In the genomic region with DNA sequence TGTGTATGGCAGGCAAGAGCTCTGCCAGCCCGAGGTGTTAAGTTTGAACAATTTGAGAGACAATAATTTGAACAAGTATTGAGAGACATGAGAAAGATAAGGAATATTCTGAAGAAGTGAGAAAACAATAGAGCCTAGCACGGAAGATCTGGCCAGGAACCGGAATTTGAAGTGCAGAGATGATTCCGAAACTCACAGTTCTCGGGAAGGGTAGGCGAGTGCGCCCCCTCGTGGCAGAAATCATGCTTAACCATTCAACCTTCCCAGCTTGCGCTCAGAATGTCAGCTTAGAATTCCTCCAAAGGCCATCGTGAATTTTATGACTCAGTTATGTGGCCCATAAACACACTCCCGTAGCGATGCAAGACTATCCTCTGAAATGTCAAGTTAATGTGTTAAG, we compare ENCODE assay signal across 8 mouse cellular contexts. TPM values are rescaled to one million over a fixed set of nuclear protein-coding genes. Genes with fewer than 3 reads are reported as not detected.
DNase-seq lines count a peak whose midpoint lies in the region; ATAC-seq and TF ChIP-seq lines count a peak whose summit lies in the region.

No protein-coding gene starts in this region.

- WGBS in heart, adult 2 months, result 2% methylated on average over 12 of the region's 12 CpGs
- WGBS in kidney, adult 2 months, result 1% methylated on average over 12 of the region's 12 CpGs
- 3% methylated on average over 12 of the region's 12 CpGs for WGBS in limb, embryonic 12.5 days
- WGBS in midbrain, embryonic 15.5 days, result 2% methylated on average over 12 of the region's 12 CpGs

- DNase-seq in cerebellum, adult 11 months, result peak; percentile 82
- DNase-seq in embryo, embryonic 9.5 days (ENCODE audit: extremely low spot score), result peak; percentile 81
- peak; percentile 83 to 90 for DNase-seq in heart, adult 2 months
- peak; percentile 87 for DNase-seq in kidney, adult 2 months
- peak; percentile 68 for DNase-seq in spleen, adult 12 weeks (ENCODE audit: low spot score)

- no peaks in the 10 kb centered on the region for H3K4me1 ChIP-seq in heart, adult 2 months (ENCODE audit: control insufficient read depth, insufficient read depth, low read length)
- peaks cover 4% of the 10 kb centered on the region; the same call in 1 of the 2 replicates for H3K4me1 ChIP-seq in kidney, adult 2 months (ENCODE audit: control insufficient read depth, insufficient read depth, low read length)
- H3K4me1 ChIP-seq in limb, embryonic 12.5 days (replicated peaks), result peaks cover 4% of the 10 kb centered on the region
- peaks cover 7% of the 10 kb centered on the region for H3K4me1 ChIP-seq in midbrain, embryonic 15.5 days

- no peaks in the 10 kb centered on the region for H3K27me3 ChIP-seq in heart, adult 2 months (ENCODE audit: control insufficient read depth, insufficient read depth, low read length)
- H3K27me3 ChIP-seq in kidney, adult 2 months (replicated peaks; ENCODE audit: control insufficient read depth, insufficient read depth, low read length), result no peaks in the 10 kb centered on the region
- peaks cover 30% of the 10 kb centered on the region for H3K27me3 ChIP-seq in limb, embryonic 12.5 days
- H3K27me3 ChIP-seq in midbrain, embryonic 15.5 days (replicated peaks), result peaks cover 29% of the 10 kb centered on the region

- peak; percentile 69; the same call in 1 of the 2 replicates for TF ChIP-seq EP300 in heart, adult 2 months (IDR thresholded peaks at IDR 0.05; ENCODE audit: insufficient read depth, low read depth, low read length)

- H3K27ac ChIP-seq in heart, adult 2 months, result peak overlapping the region; percentile 3; the same call in 1 of the 2 replicates
- H3K27ac ChIP-seq in kidney, adult 2 months (ENCODE audit: insufficient read depth, low read depth, low read length), result no peak overlapping the region
- H3K27ac ChIP-seq in limb, embryonic 12.5 days, result no peak overlapping the region
- no peak overlapping the region for H3K27ac ChIP-seq in midbrain, embryonic 15.5 days

- 0 out of 2 replicates have a peak, but pooled peaks cover 1% of the 10 kb centered on the region for H3K79me2 ChIP-seq in heart, adult 2 months (replicated peaks; ENCODE audit: control insufficient read depth, insufficient read depth, low read length)

- no peak overlapping the region for H3K9ac ChIP-seq in heart, adult 2 months (ENCODE audit: low read depth, low read length)
- H3K9ac ChIP-seq in limb, embryonic 12.5 days (replicated peaks), result no peak overlapping the region
- 0 out of 2 replicates have a peak overlapping the region, but pooled peaks have one; percentile 7 for H3K9ac ChIP-seq in midbrain, embryonic 15.5 days

- H3K36me3 ChIP-seq in heart, adult 2 months (ENCODE audit: control insufficient read depth, insufficient read depth, low read length), result no peaks in the 10 kb centered on the region
- H3K36me3 ChIP-seq in kidney, adult 2 months (ENCODE audit: control insufficient read depth, insufficient read depth, low read length), result no peaks in the 10 kb centered on the region
- H3K36me3 ChIP-seq in limb, embryonic 12.5 days, result no peaks in the 10 kb centered on the region
- no peaks in the 10 kb centered on the region for H3K36me3 ChIP-seq in midbrain, embryonic 15.5 days (replicated peaks)

- TF ChIP-seq POLR2A in heart, adult 2 months (IDR thresholded peaks at IDR 0.05; ENCODE audit: insufficient read depth, low read depth, low read length), result no peak
- TF ChIP-seq POLR2A in kidney, adult 2 months (IDR thresholded peaks at IDR 0.05; ENCODE audit: low read depth, low read length), result no peak

- ATAC-seq in cerebellum, adult (ENCODE audit: insufficient number of reproducible peaks, low FRiP score, low TSS enrichment), result no peak
- no peak for ATAC-seq in limb, embryonic 12.5 days (ENCODE audit: insufficient number of reproducible peaks, insufficient read depth, low FRiP score, low TSS enrichment, low read depth)
- no peak for ATAC-seq in midbrain, embryonic 15.5 days (replicated peaks)

- peak; percentile 97 for TF ChIP-seq CTCF in heart, adult 2 months (IDR thresholded peaks at IDR 0.05)
- TF ChIP-seq CTCF in kidney, adult 2 months (conservative IDR thresholded peaks at IDR 0.05; ENCODE audit: insufficient read depth, insufficient read length, low read depth, low read length), result peak; percentile 97

- peak overlapping the region; percentile 24 for H3K4me3 ChIP-seq in heart, adult 2 months
- no peak overlapping the region for H3K4me3 ChIP-seq in kidney, adult 2 months (ENCODE audit: insufficient read depth, low read depth, low read length)
- H3K4me3 ChIP-seq in limb, embryonic 12.5 days (replicated peaks), result no peak overlapping the region
- no peak overlapping the region for H3K4me3 ChIP-seq in midbrain, embryonic 15.5 days

- peak overlapping the region; percentile 39 for H3K4me2 ChIP-seq in limb, embryonic 12.5 days
- H3K4me2 ChIP-seq in midbrain, embryonic 15.5 days, result peak overlapping the region; percentile 32

- intact Hi-C loops in heart, adult 2 months (cut with DNase I), result loop anchor here (1.0 to 5.0 kb wide), 4 partner anchors 22 to 184 kb away; a partner anchor contains a TSS

- no peaks in the 10 kb centered on the region for H3K9me3 ChIP-seq in limb, embryonic 12.5 days
- no peaks in the 10 kb centered on the region for H3K9me3 ChIP-seq in midbrain, embryonic 15.5 days

RNA-seq across cellular contexts. Expression of a gene that starts 2.4 kb away (rescaled TPM):
- 10 to 100 TPM; 20.2 to 20.3 TPM for total RNA-seq in heart, adult 2 months (2021)
- polyA plus RNA-seq in heart, adult 2 months (2012; rRNA removed), result 27.6 and 33.6 TPM in 2 replicates
- 30.7 and 32.6 TPM in 2 replicates for polyA plus RNA-seq in kidney, adult 2 months (2012; rRNA removed)
- polyA plus RNA-seq in limb, embryonic 12.5 days (2016; fragmentation: Nextera tagmentation; extraction: Ambion mirVana), result 28.2 and 33.7 TPM in 2 replicates
- polyA plus RNA-seq in midbrain, embryonic 15.5 days (2015; fragmentation: Nextera tagmentation; extraction: Ambion mirVana), result 70.3 and 74.2 TPM in 2 replicates

RNA-seq across cellular contexts. Expression of a gene that starts 18.9 kb away (rescaled TPM):
- 10 to 100 TPM; 21.1 to 21.9 TPM for total RNA-seq in heart, adult 2 months (2021)
- polyA plus RNA-seq in heart, adult 2 months (2012; rRNA removed), result 55.0 and 61.4 TPM in 2 replicates
- polyA plus RNA-seq in kidney, adult 2 months (2012; rRNA removed), result 44.6 and 53.2 TPM in 2 replicates
- 9.7 and 17.2 TPM in 2 replicates for polyA plus RNA-seq in limb, embryonic 12.5 days (2016; fragmentation: Nextera tagmentation; extraction: Ambion mirVana)
- 2.9 and 4.6 TPM in 2 replicates for polyA plus RNA-seq in midbrain, embryonic 15.5 days (2015; fragmentation: Nextera tagmentation; extraction: Ambion mirVana)

RNA-seq across cellular contexts. Expression of a gene that starts 35.9 kb away (rescaled TPM):
- total RNA-seq in heart, adult 2 months (2021), result 1 to 10 TPM; 4.7 to 5.9 TPM
- polyA plus RNA-seq in heart, adult 2 months (2012; rRNA removed), result 11.6 and 19.0 TPM in 2 replicates
- 3.6 and 4.8 TPM in 2 replicates for polyA plus RNA-seq in kidney, adult 2 months (2012; rRNA removed)
- 0.53 and 0.54 TPM in 2 replicates for polyA plus RNA-seq in limb, embryonic 12.5 days (2016; fragmentation: Nextera tagmentation; extraction: Ambion mirVana)
- 1.1 and 1.3 TPM in 2 replicates for polyA plus RNA-seq in midbrain, embryonic 15.5 days (2015; fragmentation: Nextera tagmentation; extraction: Ambion mirVana)

RNA-seq across cellular contexts. Expression of a gene that starts 37.3 kb away (rescaled TPM):
- 10 to 100 TPM; 10.0 to 14.4 TPM for total RNA-seq in heart, adult 2 months (2021)
- 9.9 and 13.1 TPM in 2 replicates for polyA plus RNA-seq in heart, adult 2 months (2012; rRNA removed)
- polyA plus RNA-seq in kidney, adult 2 months (2012; rRNA removed), result 17.5 and 19.5 TPM in 2 replicates
- polyA plus RNA-seq in limb, embryonic 12.5 days (2016; fragmentation: Nextera tagmentation; extraction: Ambion mirVana), result 22.6 and 26.3 TPM in 2 replicates
- polyA plus RNA-seq in midbrain, embryonic 15.5 days (2015; fragmentation: Nextera tagmentation; extraction: Ambion mirVana), result 6.3 and 7.3 TPM in 2 replicates
